Mouse (Mus musculus): ENCODE measurements at regions not wholly inside any gene's neighbourhood (a gene's known extent, or its start where the extent isn't known, plus 50 kb on each side); places are given as distances from the start of the nearest gene placed in this dataset.

- H3K9ac ChIP-seq (ENCODE audit: low read length), result no peak overlapping the region
- no peaks in the 10 kb centered on the region for H3K9me3 ChIP-seq (ENCODE audit: control insufficient read depth, low read length)
- ATAC-seq (ENCODE audit: low read depth), result peak; percentile 82
- H3K27ac ChIP-seq (ENCODE audit: low read length), result no peak overlapping the region
- H3K27me3 ChIP-seq (ENCODE audit: control insufficient read depth, insufficient read depth, low read depth, low read length), result no peaks in the 10 kb centered on the region
- no peaks in the 10 kb centered on the region for H3K36me3 ChIP-seq (ENCODE audit: control insufficient read depth, insufficient read depth, low read length)
- 46% methylated on average over 2 of the region's 2 CpGs for WGBS
- no peaks in the 10 kb centered on the region for H3K4me1 ChIP-seq (replicated peaks; ENCODE audit: control insufficient read depth, insufficient read depth, low read length)
- H3K4me2 ChIP-seq (ENCODE audit: low read depth, low read length), result no peak overlapping the region
- no peak overlapping the region for H3K4me3 ChIP-seq (ENCODE audit: low read length)
Observed at GRCm38 (mm10) chr3:136993473-136993872, 323.5 kb downstream of the Ppp3ca start.

GRCm38 (mm10) chr3:136994361-136995083 lies 324.6 kb downstream of the Ppp3ca start:
- no peaks in the 10 kb centered on the region for H3K9me3 ChIP-seq (ENCODE audit: control insufficient read depth, low read length)
- H3K4me2 ChIP-seq (ENCODE audit: low read depth, low read length), result no peak overlapping the region
- H3K27me3 ChIP-seq (ENCODE audit: control insufficient read depth, insufficient read depth, low read depth, low read length), result no peaks in the 10 kb centered on the region
- no peak for ATAC-seq (ENCODE audit: low read depth)
- H3K4me1 ChIP-seq (replicated peaks; ENCODE audit: control insufficient read depth, insufficient read depth, low read length), result no peaks in the 10 kb centered on the region
- H3K36me3 ChIP-seq (ENCODE audit: control insufficient read depth, insufficient read depth, low read length), result no peaks in the 10 kb centered on the region
- no peak overlapping the region for H3K4me3 ChIP-seq (ENCODE audit: low read length)
- H3K9ac ChIP-seq (ENCODE audit: low read length), result no peak overlapping the region
- H3K27ac ChIP-seq (ENCODE audit: low read length), result no peak overlapping the region
- WGBS, result 83% methylated on average over 8 of the region's 8 CpGs

GRCm38 (mm10) chr3:136995611-136996335 lies 325.8 kb downstream of the Ppp3ca start:
- no peak overlapping the region for H3K9ac ChIP-seq (ENCODE audit: low read length)
- ATAC-seq (ENCODE audit: low read depth), result no peak
- no peak overlapping the region for H3K27ac ChIP-seq (ENCODE audit: low read length)
- no peaks in the 10 kb centered on the region for H3K4me1 ChIP-seq (replicated peaks; ENCODE audit: control insufficient read depth, insufficient read depth, low read length)
- H3K9me3 ChIP-seq (ENCODE audit: control insufficient read depth, low read length), result no peaks in the 10 kb centered on the region
- H3K4me3 ChIP-seq (ENCODE audit: low read length), result no peak overlapping the region
- H3K27me3 ChIP-seq (ENCODE audit: control insufficient read depth, insufficient read depth, low read depth, low read length), result no peaks in the 10 kb centered on the region
- no peak overlapping the region for H3K4me2 ChIP-seq (ENCODE audit: low read depth, low read length)
- H3K36me3 ChIP-seq (ENCODE audit: control insufficient read depth, insufficient read depth, low read length), result no peaks in the 10 kb centered on the region
- WGBS, result 84% methylated on average over 3 of the region's 3 CpGs

GRCm38 (mm10) chr3:136996381-136996895 lies 326.5 kb downstream of the Ppp3ca start:
- Histone ChIP-seq H3K27me3 (ENCODE audit: control insufficient read depth, insufficient read depth, low read depth, low read length) (no peaks in the 10 kb centered on the region), H3K4me3 (ENCODE audit: low read length) (no peak overlapping the region), H3K4me1 (replicated peaks; ENCODE audit: control insufficient read depth, insufficient read depth, low read length) (no peaks in the 10 kb centered on the region), H3K4me2 (ENCODE audit: low read depth, low read length) (no peak overlapping the region), H3K9ac (ENCODE audit: low read length) (no peak overlapping the region), H3K27ac (ENCODE audit: low read length) (no peak overlapping the region), H3K36me3 (ENCODE audit: control insufficient read depth, insufficient read depth, low read length) (no peaks in the 10 kb centered on the region), H3K9me3 (ENCODE audit: control insufficient read depth, low read length) (no peaks in the 10 kb centered on the region)
- no peak for ATAC-seq (ENCODE audit: low read depth)
- 71% methylated on average over 5 of the region's 5 CpGs for WGBS

- no peak overlapping the region for H3K27ac ChIP-seq (ENCODE audit: low read length)
- no peaks in the 10 kb centered on the region for H3K27me3 ChIP-seq (ENCODE audit: control insufficient read depth, insufficient read depth, low read depth, low read length)
- ATAC-seq (ENCODE audit: low read depth), result no peak
- no peaks in the 10 kb centered on the region for H3K36me3 ChIP-seq (ENCODE audit: control insufficient read depth, insufficient read depth, low read length)
- H3K4me2 ChIP-seq (ENCODE audit: low read depth, low read length), result no peak overlapping the region
- no peak overlapping the region for H3K4me3 ChIP-seq (ENCODE audit: low read length)
- no peaks in the 10 kb centered on the region for H3K4me1 ChIP-seq (replicated peaks; ENCODE audit: control insufficient read depth, insufficient read depth, low read length)
- no peak overlapping the region for H3K9ac ChIP-seq (ENCODE audit: low read length)
- WGBS, result 63% methylated on average over 2 of the region's 2 CpGs
- no peaks in the 10 kb centered on the region for H3K9me3 ChIP-seq (ENCODE audit: control insufficient read depth, low read length)
Observed at GRCm38 (mm10) chr3:137011551-137011950, 329.3 kb upstream of the Emcn start.

- no peak for ATAC-seq (ENCODE audit: low read depth)
- no peak overlapping the region for H3K4me3 ChIP-seq (ENCODE audit: low read length)
- H3K9ac ChIP-seq (ENCODE audit: low read length), result no peak overlapping the region
- H3K4me1 ChIP-seq (replicated peaks; ENCODE audit: control insufficient read depth, insufficient read depth, low read length), result no peaks in the 10 kb centered on the region
- H3K36me3 ChIP-seq (ENCODE audit: control insufficient read depth, insufficient read depth, low read length), result no peaks in the 10 kb centered on the region
- 56% methylated on average over 2 of the region's 2 CpGs for WGBS
- no peaks in the 10 kb centered on the region for H3K27me3 ChIP-seq (ENCODE audit: control insufficient read depth, insufficient read depth, low read depth, low read length)
- H3K4me2 ChIP-seq (ENCODE audit: low read depth, low read length), result no peak overlapping the region
- no peaks in the 10 kb centered on the region for H3K9me3 ChIP-seq (ENCODE audit: control insufficient read depth, low read length)
- H3K27ac ChIP-seq (ENCODE audit: low read length), result no peak overlapping the region
Observed at GRCm38 (mm10) chr3:137014686-137015085, 326.2 kb upstream of the Emcn start.

GRCm38 (mm10) chr3:137015199-137015598 lies 325.7 kb upstream of the Emcn start:
- WGBS, result 77% methylated on average over 3 of the region's 3 CpGs
- Histone ChIP-seq H3K9me3 (ENCODE audit: control insufficient read depth, low read length) (no peaks in the 10 kb centered on the region), H3K36me3 (ENCODE audit: control insufficient read depth, insufficient read depth, low read length) (no peaks in the 10 kb centered on the region), H3K27ac (ENCODE audit: low read length) (no peak overlapping the region), H3K4me1 (replicated peaks; ENCODE audit: control insufficient read depth, insufficient read depth, low read length) (no peaks in the 10 kb centered on the region), H3K4me3 (ENCODE audit: low read length) (no peak overlapping the region), H3K27me3 (ENCODE audit: control insufficient read depth, insufficient read depth, low read depth, low read length) (no peaks in the 10 kb centered on the region), H3K9ac (ENCODE audit: low read length) (no peak overlapping the region), H3K4me2 (ENCODE audit: low read depth, low read length) (no peak overlapping the region)
- ATAC-seq (ENCODE audit: low read depth), result no peak

GRCm38 (mm10) chr3:137019971-137020634 lies 320.8 kb upstream of the Emcn start:
- Histone ChIP-seq H3K4me3 (ENCODE audit: low read length) (no peak overlapping the region), H3K27ac (ENCODE audit: low read length) (no peak overlapping the region), H3K36me3 (ENCODE audit: control insufficient read depth, insufficient read depth, low read length) (no peaks in the 10 kb centered on the region), H3K4me1 (replicated peaks; ENCODE audit: control insufficient read depth, insufficient read depth, low read length) (no peaks in the 10 kb centered on the region), H3K9me3 (ENCODE audit: control insufficient read depth, low read length) (no peaks in the 10 kb centered on the region), H3K27me3 (ENCODE audit: control insufficient read depth, insufficient read depth, low read depth, low read length) (no peaks in the 10 kb centered on the region), H3K9ac (ENCODE audit: low read length) (no peak overlapping the region), H3K4me2 (ENCODE audit: low read depth, low read length) (no peak overlapping the region)
- no peak for ATAC-seq (ENCODE audit: low read depth)
- WGBS, result 61% methylated on average over 3 of the region's 3 CpGs

GRCm38 (mm10) chr3:137029546-137029945 lies 311.3 kb upstream of the Emcn start:
- Histone ChIP-seq H3K9ac (ENCODE audit: low read length) (no peak overlapping the region), H3K4me1 (replicated peaks; ENCODE audit: control insufficient read depth, insufficient read depth, low read length) (no peaks in the 10 kb centered on the region), H3K27ac (ENCODE audit: low read length) (no peak overlapping the region), H3K4me2 (ENCODE audit: low read depth, low read length) (no peak overlapping the region), H3K36me3 (ENCODE audit: control insufficient read depth, insufficient read depth, low read length) (no peaks in the 10 kb centered on the region), H3K4me3 (ENCODE audit: low read length) (no peak overlapping the region), H3K9me3 (ENCODE audit: control insufficient read depth, low read length) (no peaks in the 10 kb centered on the region), H3K27me3 (ENCODE audit: control insufficient read depth, insufficient read depth, low read depth, low read length) (no peaks in the 10 kb centered on the region)
- ATAC-seq (ENCODE audit: low read depth), result no peak
- WGBS, result 82% methylated on average over 2 of the region's 2 CpGs

Measured in lung, embryonic 16.5 days (tissue).